Mouse (Mus musculus) colon, adult 2 months (tissue): ENCODE results near the gene Krt80. TPM values are rescaled to one million over a fixed set of nuclear protein-coding genes. Genes with fewer than 3 reads are reported as not detected.

Experiments
- polyA plus RNA-seq: library from polyadenylated mRNA; depleted of rRNA; stranded (reverse); fragments of >200 nt; gene quantifications from 2 replicates; pipeline ENCODE4 v1.2.3, GENCODE M21; 2012; rRNA removed

Krt80 gene
- polyA plus RNA-seq: 2.5 and 2.9 TPM in 2 replicates

GRCm38 (mm10) chr15:101370101-101370911, at the start of gene Krt80:
Krt80 (minus strand) TSS chr15:101370162.

GRCm38 (mm10) chr15:101410775-101411174, 40.8 kb upstream of the Krt80 start, which contains the start of gene Krt7:
Krt7 (plus strand) TSS chr15:101411043.

Other genes with a start within 250 kb of the Krt80 start
- gene Acvrl1, start 241.6 kb downstream of the Krt80 start, polyA plus RNA-seq: 44.8 and 47.9 TPM in 2 replicates
- 65.2 and 84.6 TPM in 2 replicates for gene Acvr1b, start 196.1 kb downstream of the Krt80 start, polyA plus RNA-seq
- 11.3 and 14.6 TPM in 2 replicates for gene Grasp, start 146.0 kb downstream of the Krt80 start, polyA plus RNA-seq
- 17.2 and 17.8 TPM in 2 replicates for gene Nr4a1, start 115.9 kb downstream of the Krt80 start, polyA plus RNA-seq
- gene Atg101, start 85.9 kb downstream of the Krt80 start, polyA plus RNA-seq: 58.0 and 64.1 TPM in 2 replicates
- gene 6030408B16Rik, start 77.0 kb downstream of the Krt80 start, polyA plus RNA-seq: 0.28 and 0.51 TPM in 2 replicates
- 71.1 and 72.9 TPM in 2 replicates for gene Krt7, start 40.9 kb upstream of the Krt80 start, polyA plus RNA-seq
- gene Krt87, start 68.6 kb upstream of the Krt80 start, polyA plus RNA-seq: 2.8 and 3.7 TPM in 2 replicates
- gene Krt88, start 77.6 kb upstream of the Krt80 start, polyA plus RNA-seq: not detected in 2 replicates
- gene Krt81, start 93.6 kb upstream of the Krt80 start, polyA plus RNA-seq: not detected in 2 replicates
- gene Krt86, start 103.3 kb upstream of the Krt80 start, polyA plus RNA-seq: not detected in 2 replicates
- 0.63 and 0.72 TPM in 2 replicates for gene Krt83, start 121.3 kb upstream of the Krt80 start, polyA plus RNA-seq
- gene Gm49425, start 147.1 kb upstream of the Krt80 start, polyA plus RNA-seq: not detected in 2 replicates
- 1.0 and 1.2 TPM in 2 replicates for gene Krt84, start 162.7 kb upstream of the Krt80 start, polyA plus RNA-seq
- gene Krt82, start 180.5 kb upstream of the Krt80 start, polyA plus RNA-seq: not detected in 2 replicates
- 0.03 TPM in 1 of 2 replicates, not detected in the other for gene Krt90, start 192.8 kb upstream of the Krt80 start, polyA plus RNA-seq
- not detected in 2 replicates for gene Krt75, start 203.7 kb upstream of the Krt80 start, polyA plus RNA-seq